Mouse (Mus musculus): ENCODE data around the gene Apba2.

The Apba2 gene

GRCm38 (mm10) chr7:64725967-64726695, 224.6 kb downstream of the Apba2 start:
- peak; percentile 47 for DNase-seq (ENCODE audit: low read depth, low spot score)

GRCm38 (mm10) chr7:64728181-64728591, 226.7 kb downstream of the Apba2 start:
- DNase-seq (ENCODE audit: low read depth, low spot score): no peak

- DNase-seq (ENCODE audit: low read depth, low spot score): no peak
Observed at GRCm38 (mm10) chr7:64728816-64729215, 227.3 kb downstream of the Apba2 start.

- DNase-seq (ENCODE audit: low read depth, low spot score): peak; percentile 51
Observed at GRCm38 (mm10) chr7:64729785-64730184, 228.3 kb downstream of the Apba2 start.

GRCm38 (mm10) chr7:64739131-64739530, 237.6 kb downstream of the Apba2 start:
- DNase-seq (ENCODE audit: low read depth, low spot score): no peak

GRCm38 (mm10) chr7:64741333-64742307, 240.1 kb downstream of the Apba2 start:
- peak; percentile 72 for DNase-seq (ENCODE audit: low read depth, low spot score)

GRCm38 (mm10) chr7:64743610-64744009, 242.1 kb downstream of the Apba2 start:
- DNase-seq (ENCODE audit: low read depth, low spot score): no peak

GRCm38 (mm10) chr7:64751465-64751864, 250.0 kb downstream of the Apba2 start:
- DNase-seq (ENCODE audit: low read depth, low spot score): no peak

GRCm38 (mm10) chr7:64752133-64752532, 250.6 kb downstream of the Apba2 start:
- DNase-seq (ENCODE audit: low read depth, low spot score): no peak

- DNase-seq (ENCODE audit: low read depth, low spot score): no peak
Observed at GRCm38 (mm10) chr7:64753678-64754077, 252.2 kb downstream of the Apba2 start.

GRCm38 (mm10) chr7:64754161-64754560, 252.7 kb downstream of the Apba2 start:
- DNase-seq (ENCODE audit: low read depth, low spot score): no peak

GRCm38 (mm10) chr7:64755141-64755540, 253.6 kb downstream of the Apba2 start:
- DNase-seq (ENCODE audit: low read depth, low spot score): no peak

- no peak for DNase-seq (ENCODE audit: low read depth, low spot score)
Observed at GRCm38 (mm10) chr7:64765595-64765994, 264.1 kb downstream of the Apba2 start.

- DNase-seq (ENCODE audit: low read depth, low spot score): no peak
Observed at GRCm38 (mm10) chr7:64769768-64770167, 268.3 kb downstream of the Apba2 start.

- no peak for DNase-seq (ENCODE audit: low read depth, low spot score)
Observed at GRCm38 (mm10) chr7:64770779-64771390, 269.4 kb downstream of the Apba2 start.

- no peak for DNase-seq (ENCODE audit: low read depth, low spot score)
Observed at GRCm38 (mm10) chr7:64773465-64773864, 272.0 kb downstream of the Apba2 start.

GRCm38 (mm10) chr7:64776708-64777489, 275.4 kb downstream of the Apba2 start:
- no peak for DNase-seq (ENCODE audit: low read depth, low spot score)

GRCm38 (mm10) chr7:64779501-64779900, 278.0 kb downstream of the Apba2 start:
- no peak for DNase-seq (ENCODE audit: low read depth, low spot score)

GRCm38 (mm10) chr7:64785040-64785439, 283.5 kb downstream of the Apba2 start:
- no peak for DNase-seq (ENCODE audit: low read depth, low spot score)

- DNase-seq (ENCODE audit: low read depth, low spot score): no peak
Observed at GRCm38 (mm10) chr7:64791145-64791544, 289.6 kb downstream of the Apba2 start.

GRCm38 (mm10) chr7:64792031-64792430, 290.5 kb downstream of the Apba2 start:
- no peak for DNase-seq (ENCODE audit: low read depth, low spot score)
